Mouse (Mus musculus): ENCODE data around the gene Pycr1. TPM values are rescaled to one million over a fixed set of nuclear protein-coding genes. Genes with fewer than 3 reads are reported as not detected.
A peak's percentile ranks its signal among the peaks of the same experiment; 100 is the strongest.

The Pycr1 gene
- 2.1 and 5.8 TPM in 2 replicates for total RNA-seq (2014; rRNA removed; ENCODE audit: low replicate concordance)
- polyA plus RNA-seq (2015; fragmentation: Nextera tagmentation; extraction: Ambion mirVana): 6.3 and 6.5 TPM in 2 replicates

DNA sequence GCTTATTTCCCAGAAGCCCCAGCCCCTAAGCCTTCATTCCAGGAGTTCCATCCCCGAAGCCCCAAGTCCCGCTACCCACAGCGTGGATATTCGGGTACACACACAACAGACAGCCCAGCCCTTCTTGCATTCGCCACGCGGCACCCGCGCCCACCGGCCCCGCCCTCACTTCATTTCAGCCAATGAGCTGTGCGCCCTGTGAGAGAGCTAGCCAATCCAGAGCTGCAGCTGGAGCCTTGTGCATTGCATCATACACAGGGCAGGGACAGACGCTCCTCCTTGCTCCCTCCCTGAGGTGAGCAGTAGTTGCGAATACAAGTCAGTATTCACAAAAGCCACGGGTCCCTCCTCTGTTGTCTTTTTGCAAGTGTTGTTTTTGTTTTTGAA lies at the start of gene Pycr1:
Pycr1 (minus strand) TSS at position 169 of the 387 bp plus-strand sequence.
- Histone ChIP-seq H3K4me2 (ENCODE audit: low read depth, low read length) (peak within 1 kb of the TSS; percentile 95), H3K4me3 (ENCODE audit: low read depth, low read length) (peak within 1 kb of the TSS; percentile 52), H3K36me3 (replicated peaks; ENCODE audit: control insufficient read depth, insufficient read depth, low read length) (no peaks in the 10 kb centered on the region), H3K27ac (ENCODE audit: low read depth) (no peak within 1 kb of the TSS), H3K9me3 (replicated peaks; ENCODE audit: control insufficient read depth, low read length) (no peaks in the 10 kb centered on the region), H3K9ac (replicated peaks; ENCODE audit: low read depth, low read length) (peak within 1 kb of the TSS; percentile 62), H3K4me1 (ENCODE audit: control insufficient read depth, insufficient read depth) (peaks cover 23% of the 10 kb centered on the region), H3K27me3 (ENCODE audit: control insufficient read depth, insufficient read depth, low read length) (no peaks in the 10 kb centered on the region)
- ATAC-seq (ENCODE audit: insufficient read depth, low read depth): peak; percentile 91
- TF ChIP-seq CTCF (IDR thresholded peaks at IDR 0.05; ENCODE audit: low read depth) (no peak), EP300 (IDR thresholded peaks at IDR 0.05; ENCODE audit: low read depth) (no peak)
- 0% methylated on average over 15 of the region's 15 CpGs for WGBS
- peak; percentile 91 for DNase-seq (ENCODE audit: low spot score)

DNA sequence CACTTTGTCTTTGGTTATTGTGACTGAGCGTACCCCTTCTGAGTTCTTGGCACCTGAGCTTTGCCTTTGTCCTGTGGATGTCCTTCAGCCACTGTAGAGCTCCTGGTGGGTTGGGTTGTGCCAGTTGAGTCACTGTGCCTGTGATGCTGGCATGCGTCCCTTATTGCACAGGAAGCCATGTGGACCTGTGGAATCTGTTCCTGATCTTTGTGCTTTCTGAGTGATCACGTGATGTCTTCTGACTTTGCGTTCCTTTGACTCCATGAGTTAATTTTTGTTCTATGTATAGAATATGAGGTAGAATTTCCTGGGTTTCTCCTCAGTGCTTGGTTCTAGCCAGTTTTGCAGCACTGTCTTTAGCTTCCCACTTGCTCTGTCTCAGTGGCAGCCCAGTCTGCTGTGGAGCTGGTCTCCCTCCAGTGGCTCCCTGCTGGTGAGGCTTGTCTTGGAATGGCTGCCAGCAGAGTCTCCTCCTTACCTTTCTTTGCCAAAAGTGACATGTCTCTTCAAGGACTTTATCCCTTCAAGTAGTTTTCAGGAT lies 49.0 kb upstream of the Pycr1 start:
- peaks cover 27% of the 10 kb centered on the region for H3K4me1 ChIP-seq (ENCODE audit: control insufficient read depth, insufficient read depth)
- H3K9me3 ChIP-seq (replicated peaks; ENCODE audit: control insufficient read depth, low read length): no peaks in the 10 kb centered on the region
- no peak overlapping the region for H3K9ac ChIP-seq (replicated peaks; ENCODE audit: low read depth, low read length)
- peak overlapping the region; percentile 67 for H3K27ac ChIP-seq (ENCODE audit: low read depth)
- no peaks in the 10 kb centered on the region for H3K27me3 ChIP-seq (ENCODE audit: control insufficient read depth, insufficient read depth, low read length)
- TF ChIP-seq CTCF (IDR thresholded peaks at IDR 0.05; ENCODE audit: low read depth) (no peak), EP300 (IDR thresholded peaks at IDR 0.05; ENCODE audit: low read depth) (no peak)
- no peak overlapping the region for H3K4me3 ChIP-seq (ENCODE audit: low read depth, low read length)
- peak; percentile 39; the same call in 1 of the 2 replicates for ATAC-seq (ENCODE audit: insufficient read depth, low read depth)
- DNase-seq (ENCODE audit: low spot score): peak; percentile 46
- WGBS: 46% methylated on average over 4 of the region's 4 CpGs
- peaks cover 31% of the 10 kb centered on the region for H3K36me3 ChIP-seq (replicated peaks; ENCODE audit: control insufficient read depth, insufficient read depth, low read length)
- no peak overlapping the region for H3K4me2 ChIP-seq (ENCODE audit: low read depth, low read length)

DNA sequence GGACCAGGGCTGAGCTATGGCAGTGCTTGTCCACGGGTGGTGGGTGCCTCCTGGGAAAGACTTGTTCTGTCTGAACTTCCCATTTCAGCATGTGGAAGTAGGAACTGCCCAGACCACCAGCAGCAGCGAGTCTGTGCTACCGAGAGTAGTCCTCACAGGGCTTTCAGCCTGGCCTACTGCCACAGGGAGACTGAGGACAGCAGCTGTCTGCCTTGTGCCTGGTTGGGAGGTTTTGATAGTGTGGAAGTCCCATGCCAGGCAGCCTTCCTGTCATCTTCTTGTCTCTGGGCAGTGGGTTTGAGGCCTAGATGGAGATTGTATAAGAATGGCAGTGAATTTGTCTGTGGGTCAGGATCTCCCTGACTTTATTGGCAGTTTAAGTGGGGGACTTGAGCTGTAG lies 45.8 kb upstream of the Pycr1 start:
- H3K4me3 ChIP-seq (ENCODE audit: low read depth, low read length): no peak overlapping the region
- H3K4me2 ChIP-seq (ENCODE audit: low read depth, low read length): no peak overlapping the region
- no peaks in the 10 kb centered on the region for H3K9me3 ChIP-seq (replicated peaks; ENCODE audit: control insufficient read depth, low read length)
- 82% methylated on average over 3 of the region's 3 CpGs for WGBS
- H3K36me3 ChIP-seq (replicated peaks; ENCODE audit: control insufficient read depth, insufficient read depth, low read length): peaks cover 42% of the 10 kb centered on the region
- no peak overlapping the region for H3K9ac ChIP-seq (replicated peaks; ENCODE audit: low read depth, low read length)
- peaks cover 12% of the 10 kb centered on the region for H3K4me1 ChIP-seq (ENCODE audit: control insufficient read depth, insufficient read depth)
- H3K27ac ChIP-seq (ENCODE audit: low read depth): no peak overlapping the region
- no peak for ATAC-seq (ENCODE audit: insufficient read depth, low read depth)
- TF ChIP-seq EP300 (IDR thresholded peaks at IDR 0.05; ENCODE audit: low read depth) (no peak), CTCF (IDR thresholded peaks at IDR 0.05; ENCODE audit: low read depth) (no peak)
- no peaks in the 10 kb centered on the region for H3K27me3 ChIP-seq (ENCODE audit: control insufficient read depth, insufficient read depth, low read length)
- DNase-seq (ENCODE audit: low spot score): no peak

DNA sequence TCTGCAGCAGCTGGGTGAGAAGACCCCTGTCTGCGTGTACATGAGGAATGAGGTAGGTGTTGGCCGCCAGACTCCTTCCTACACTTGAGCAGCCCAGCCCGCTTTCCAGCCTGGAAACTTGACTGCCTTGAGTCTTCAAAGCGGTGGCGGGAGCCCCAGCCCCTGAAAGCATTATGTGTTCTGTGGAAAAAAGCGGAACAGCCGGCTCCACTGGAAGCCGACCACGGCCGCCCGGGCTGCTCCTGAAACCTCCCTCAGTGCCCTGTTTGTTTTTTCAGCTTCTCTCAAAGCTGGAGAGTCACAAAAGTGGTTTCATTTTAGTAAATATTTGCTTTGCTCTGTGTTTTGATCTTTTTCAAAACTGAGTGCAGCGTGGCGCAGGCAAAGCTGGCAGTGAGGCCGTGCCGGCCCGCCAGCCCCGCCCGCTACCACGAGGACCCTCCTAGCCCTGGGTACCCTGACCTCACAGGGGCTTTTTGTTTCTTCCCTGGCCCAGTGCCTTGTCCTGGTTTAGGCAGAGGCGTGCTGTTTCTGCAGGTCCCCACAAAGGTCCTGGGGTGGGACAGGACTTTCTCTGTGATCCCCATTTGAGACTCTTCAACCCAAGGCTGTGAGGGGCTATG lies 43.2 kb upstream of the Pycr1 start:
- Histone ChIP-seq H3K9me3 (replicated peaks; ENCODE audit: control insufficient read depth, low read length) (no peaks in the 10 kb centered on the region), H3K4me2 (ENCODE audit: low read depth, low read length) (no peak overlapping the region), H3K27ac (ENCODE audit: low read depth) (no peak overlapping the region), H3K4me3 (ENCODE audit: low read depth, low read length) (no peak overlapping the region), H3K36me3 (replicated peaks; ENCODE audit: control insufficient read depth, insufficient read depth, low read length) (peaks cover 53% of the 10 kb centered on the region), H3K9ac (replicated peaks; ENCODE audit: low read depth, low read length) (no peak overlapping the region), H3K4me1 (ENCODE audit: control insufficient read depth, insufficient read depth) (peaks cover 1% of the 10 kb centered on the region; the same call in 1 of the 2 replicates), H3K27me3 (ENCODE audit: control insufficient read depth, insufficient read depth, low read length) (no peaks in the 10 kb centered on the region)
- WGBS: 92% methylated on average over 20 of the region's 20 CpGs
- no peak for DNase-seq (ENCODE audit: low spot score)
- ATAC-seq (ENCODE audit: insufficient read depth, low read depth): no peak
- TF ChIP-seq CTCF (IDR thresholded peaks at IDR 0.05; ENCODE audit: low read depth) (no peak), EP300 (IDR thresholded peaks at IDR 0.05; ENCODE audit: low read depth) (no peak)

DNA sequence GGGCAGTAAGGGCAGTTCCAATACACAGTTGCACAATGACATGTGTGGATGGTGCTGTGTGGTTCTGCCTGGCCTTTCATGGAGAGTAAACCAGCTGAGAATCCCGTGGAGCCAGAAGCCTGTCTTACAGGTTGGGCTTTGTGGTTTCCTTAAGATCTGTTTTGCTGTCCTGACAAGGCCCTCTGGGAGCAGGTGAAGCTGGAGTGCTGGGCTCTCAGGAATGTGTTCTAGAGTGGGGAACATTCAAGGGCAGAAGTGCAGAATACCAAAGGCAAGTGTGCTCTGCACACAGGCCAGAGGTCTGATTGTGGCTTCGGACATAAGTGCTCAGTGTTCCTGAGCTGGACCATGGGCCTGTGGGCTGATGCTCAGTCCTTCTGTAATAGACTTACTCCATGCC lies 41.1 kb upstream of the Pycr1 start:
- ATAC-seq (ENCODE audit: insufficient read depth, low read depth): no peak
- no peak for TF ChIP-seq CTCF (IDR thresholded peaks at IDR 0.05; ENCODE audit: low read depth)
- no peak for TF ChIP-seq EP300 (IDR thresholded peaks at IDR 0.05; ENCODE audit: low read depth)
- no peaks in the 10 kb centered on the region for H3K9me3 ChIP-seq (replicated peaks; ENCODE audit: control insufficient read depth, low read length)
- H3K27ac ChIP-seq (ENCODE audit: low read depth): no peak overlapping the region
- H3K4me2 ChIP-seq (ENCODE audit: low read depth, low read length): no peak overlapping the region
- H3K27me3 ChIP-seq (ENCODE audit: control insufficient read depth, insufficient read depth, low read length): no peaks in the 10 kb centered on the region
- no peak for DNase-seq (ENCODE audit: low spot score)
- 52% methylated on average over 2 of the region's 2 CpGs for WGBS
- H3K9ac ChIP-seq (replicated peaks; ENCODE audit: low read depth, low read length): no peak overlapping the region
- H3K4me1 ChIP-seq (ENCODE audit: control insufficient read depth, insufficient read depth): no peaks in the 10 kb centered on the region; the same call in 1 of the 2 replicates
- peaks cover 59% of the 10 kb centered on the region for H3K36me3 ChIP-seq (replicated peaks; ENCODE audit: control insufficient read depth, insufficient read depth, low read length)
- no peak overlapping the region for H3K4me3 ChIP-seq (ENCODE audit: low read depth, low read length)

All from heart, postnatal 0 days (tissue).